In the genomic region with DNA sequence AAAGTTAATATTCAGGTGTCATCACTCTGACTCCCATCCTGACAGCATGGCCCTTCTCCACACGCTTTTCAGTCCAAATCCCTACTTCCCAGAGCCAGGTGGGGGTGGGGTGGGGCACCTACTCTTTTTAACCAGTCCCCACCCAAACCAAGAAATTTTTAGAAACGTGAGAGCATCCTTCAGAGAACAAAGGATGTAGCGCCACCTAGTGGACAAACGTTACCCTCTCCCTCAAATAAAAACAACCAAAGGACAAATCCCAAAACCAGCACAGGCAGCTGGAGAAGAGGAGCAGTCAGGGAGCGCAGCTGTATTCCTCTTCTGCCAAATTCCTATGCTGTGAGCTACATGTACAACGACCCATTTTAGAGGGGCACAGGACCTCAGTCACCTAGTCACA, we compare ENCODE assay signal across 8 mouse cellular contexts.
A peak's percentile ranks its signal among the peaks of the same experiment; 100 is the strongest.
DNase-seq lines count a peak whose midpoint lies in the region; ATAC-seq lines count a peak whose summit lies in the region.

No protein-coding gene starts in this region.

- H3K4me1 ChIP-seq in limb, embryonic 11.5 days (ENCODE audit: control insufficient read depth, insufficient read depth, low read length) = 0 out of 2 replicates have a peak, but pooled peaks cover 2% of the 10 kb centered on the region
- peaks cover 9% of the 10 kb centered on the region for H3K4me1 ChIP-seq in neural tube, embryonic 13.5 days (replicated peaks)

- ATAC-seq in limb, embryonic 11.5 days (ENCODE audit: insufficient number of reproducible peaks, low FRiP score, low TSS enrichment, low read depth) = 0 out of 2 replicates have a peak, but pooled peaks have one; percentile 13
- ATAC-seq in neural tube, embryonic 13.5 days (ENCODE audit: low read depth) = peak; percentile 50; the same call in 1 of the 2 replicates

- no peaks in the 10 kb centered on the region for H3K27me3 ChIP-seq in limb, embryonic 11.5 days (ENCODE audit: control insufficient read depth, insufficient read depth, low read length)
- no peaks in the 10 kb centered on the region for H3K27me3 ChIP-seq in neural tube, embryonic 13.5 days

- no peak overlapping the region for H3K4me3 ChIP-seq in limb, embryonic 11.5 days (ENCODE audit: low read depth, low read length)
- H3K4me3 ChIP-seq in neural tube, embryonic 13.5 days = no peak overlapping the region

- peaks cover 4% of the 10 kb centered on the region; the same call in 1 of the 2 replicates for H3K9me3 ChIP-seq in limb, embryonic 11.5 days (ENCODE audit: control insufficient read depth, low read length)
- no peaks in the 10 kb centered on the region for H3K9me3 ChIP-seq in neural tube, embryonic 13.5 days

- peak; percentile 52 for DNase-seq in ovary, postnatal 14 days (ENCODE audit: low spot score)
- DNase-seq in ovary, postnatal 10 days (ENCODE audit: low spot score) = no peak
- DNase-seq in cerebellum, postnatal 10 days = peak; percentile 86 to 92
- DNase-seq in frontal cortex, postnatal 25 days (ENCODE audit: low spot score in 2 of 2) = peak; percentile 27 to 51
- peak; percentile 47 for DNase-seq in kidney, adult 9 months
- DNase-seq in limb, embryonic 11.5 days (ENCODE audit: low spot score) = peak; percentile 86
- no peak for DNase-seq in spleen, adult 18-20 months

- H3K4me2 ChIP-seq in limb, embryonic 11.5 days (ENCODE audit: low read depth, severe bottlenecking) = no peak overlapping the region
- no peak overlapping the region for H3K4me2 ChIP-seq in neural tube, embryonic 13.5 days

- 8% methylated on average over 6 of the region's 6 CpGs for WGBS in limb, embryonic 11.5 days
- WGBS in neural tube, embryonic 13.5 days = 8% methylated on average over 6 of the region's 6 CpGs

- no peaks in the 10 kb centered on the region for H3K36me3 ChIP-seq in limb, embryonic 11.5 days (ENCODE audit: control insufficient read depth, insufficient read depth, low read length)
- H3K36me3 ChIP-seq in neural tube, embryonic 13.5 days = no peaks in the 10 kb centered on the region

- H3K27ac ChIP-seq in limb, embryonic 11.5 days (replicated peaks; ENCODE audit: low read depth, low read length) = no peak overlapping the region
- peak overlapping the region; percentile 20; the same call in 1 of the 2 replicates for H3K27ac ChIP-seq in neural tube, embryonic 13.5 days (replicated peaks)

- no peak overlapping the region for H3K9ac ChIP-seq in limb, embryonic 11.5 days (ENCODE audit: low read length)
- H3K9ac ChIP-seq in neural tube, embryonic 13.5 days = 0 out of 2 replicates have a peak overlapping the region, but pooled peaks have one; percentile 38

Comparison
In these comparisons a context has a peak if more than half of its experiments do, and no peak if none do; other contexts are left out.
1. DNase-seq: peak in ovary, postnatal 14 days (single experiment), cerebellum, postnatal 10 days (2 of 2), frontal cortex, postnatal 25 days (2 of 2), kidney, adult 9 months (single experiment) and limb, embryonic 11.5 days (single experiment); none in ovary, postnatal 10 days (single experiment) and spleen, adult 18-20 months (0 of 2).